11 mouse cellular contexts compared by ENCODE assay signal in the genomic region with DNA sequence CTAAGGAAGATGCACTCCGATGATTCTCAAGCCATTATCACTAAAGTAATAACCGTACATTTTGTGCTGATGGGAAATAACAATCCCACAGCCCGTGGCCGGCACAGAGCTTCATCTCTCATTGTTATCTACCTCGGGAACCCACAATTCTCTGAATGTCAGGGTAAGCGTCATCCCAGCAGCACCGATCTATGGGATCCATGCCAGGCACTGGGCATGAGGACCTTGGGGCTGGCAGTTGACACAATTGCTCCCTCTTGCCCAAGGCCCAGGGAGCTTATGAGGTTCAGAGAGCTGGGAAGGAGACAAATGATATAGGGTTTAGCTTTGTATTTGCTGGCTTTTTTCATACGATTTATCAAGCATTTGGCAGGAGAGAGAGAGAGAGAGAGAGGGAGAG.
"Had no signal": no experiment of that assay in that cellular context is flagged by ENCODE, and none has a peak within 500 bp of the region (broad histone marks: within the 10 kb centered on the region; RNA-seq: fewer than 3 reads in every experiment).

No protein-coding gene starts in this region.

- H3K4me1 ChIP-seq: kidney, embryonic 15.5 days; liver, embryonic 13.5 days; megakaryocyte, embryonic 14.5 days; midbrain, embryonic 10.5 days; midbrain, embryonic 13.5 days had no signal

- H3K27ac ChIP-seq: kidney, embryonic 15.5 days; liver, embryonic 13.5 days; macrophage; midbrain, embryonic 10.5 days; midbrain, embryonic 13.5 days had no signal

- ATAC-seq: midbrain, embryonic 13.5 days had no signal

- H3K4me3 ChIP-seq: kidney, embryonic 15.5 days; liver, embryonic 13.5 days; megakaryocyte, embryonic 14.5 days; midbrain, embryonic 10.5 days; midbrain, embryonic 13.5 days had no signal

- H3K9ac ChIP-seq: kidney, embryonic 15.5 days; liver, embryonic 13.5 days; midbrain, embryonic 13.5 days had no signal

- H3K36me3 ChIP-seq: kidney, embryonic 15.5 days; liver, embryonic 13.5 days; midbrain, embryonic 10.5 days; midbrain, embryonic 13.5 days had no signal

- H3K27me3 ChIP-seq: kidney, embryonic 15.5 days; liver, embryonic 13.5 days; megakaryocyte, embryonic 14.5 days; midbrain, embryonic 13.5 days had no signal

- DNase-seq: kidney, postnatal 10 days; kidney, postnatal 4 days; liver, embryonic 13.5 days; lung, adult 2 months; thymus, adult 18-20 months; thymus, postnatal 36 days had no signal

- H3K4me2 ChIP-seq: kidney, embryonic 15.5 days; liver, embryonic 13.5 days; midbrain, embryonic 13.5 days had no signal

- H3K9me3 ChIP-seq: kidney, embryonic 15.5 days; megakaryocyte, embryonic 14.5 days; midbrain, embryonic 10.5 days; midbrain, embryonic 13.5 days had no signal
